Mouse (Mus musculus): Measurements from ENCODE around the gene Zfp367. TPM values are rescaled to one million over a fixed set of nuclear protein-coding genes. Genes with fewer than 3 reads are reported as not detected.

Zfp367 gene
- polyA plus RNA-seq, 1 experiment from 2014 or later: 28.8 TPM

GRCm38 (mm10) chr13:64180300-64180699 lies 27.3 kb upstream of the Zfp367 start:
- Histone ChIP-seq H3K36me3 (peaks cover 88% of the 10 kb centered on the region), H3K4me3 (no peak overlapping the region), H3K27me3 (replicated peaks) (no peaks in the 10 kb centered on the region), H3K27ac (ENCODE audit: poor library complexity, severe bottlenecking) (no peak overlapping the region), H3K9ac (no peak overlapping the region), H3K4me1 (replicated peaks) (peaks cover 13% of the 10 kb centered on the region), H3K4me2 (no peak overlapping the region), H3K9me3 (replicated peaks) (no peaks in the 10 kb centered on the region)
- 83% methylated on average over 4 of the region's 4 CpGs for WGBS
- no peak for ATAC-seq (ENCODE audit: insufficient number of reproducible peaks, low FRiP score)

- peaks cover 13% of the 10 kb centered on the region for H3K4me1 ChIP-seq (replicated peaks)
- ATAC-seq (ENCODE audit: insufficient number of reproducible peaks, low FRiP score): no peak
- H3K4me3 ChIP-seq: no peak overlapping the region
- WGBS: 66% methylated on average over 13 of the region's 13 CpGs
- H3K27ac ChIP-seq (ENCODE audit: poor library complexity, severe bottlenecking): no peak overlapping the region; the same call in 1 of the 2 replicates
- H3K9me3 ChIP-seq (replicated peaks): no peaks in the 10 kb centered on the region
- no peak overlapping the region; the same call in 1 of the 2 replicates for H3K9ac ChIP-seq
- no peaks in the 10 kb centered on the region for H3K27me3 ChIP-seq (replicated peaks)
- no peak overlapping the region for H3K4me2 ChIP-seq
- peaks cover 87% of the 10 kb centered on the region for H3K36me3 ChIP-seq
These were observed 26.0 kb upstream of the Zfp367 start for GRCm38 (mm10) chr13:64178746-64179652.

- H3K4me3 ChIP-seq: no peak overlapping the region
- no peak overlapping the region for H3K9ac ChIP-seq
- 56% methylated on average over 7 of the region's 7 CpGs for WGBS
- no peaks in the 10 kb centered on the region for H3K27me3 ChIP-seq (replicated peaks)
- no peak for ATAC-seq (ENCODE audit: insufficient number of reproducible peaks, low FRiP score)
- peaks cover 87% of the 10 kb centered on the region for H3K36me3 ChIP-seq
- peaks cover 2% of the 10 kb centered on the region for H3K9me3 ChIP-seq (replicated peaks)
- no peak overlapping the region for H3K27ac ChIP-seq (ENCODE audit: poor library complexity, severe bottlenecking)
- peaks cover 13% of the 10 kb centered on the region for H3K4me1 ChIP-seq (replicated peaks)
- H3K4me2 ChIP-seq: no peak overlapping the region
These were observed 25.0 kb upstream of the Zfp367 start for GRCm38 (mm10) chr13:64178000-64178399.

GRCm38 (mm10) chr13:64169746-64170145 lies 16.7 kb upstream of the Zfp367 start:
- peaks cover 86% of the 10 kb centered on the region for H3K36me3 ChIP-seq
- H3K4me2 ChIP-seq: no peak overlapping the region
- peaks cover 65% of the 10 kb centered on the region for H3K9me3 ChIP-seq (replicated peaks)
- H3K9ac ChIP-seq: no peak overlapping the region
- no peaks in the 10 kb centered on the region for H3K4me1 ChIP-seq (replicated peaks)
- no peak for ATAC-seq (ENCODE audit: insufficient number of reproducible peaks, low FRiP score)
- no peaks in the 10 kb centered on the region for H3K27me3 ChIP-seq (replicated peaks)
- H3K4me3 ChIP-seq: no peak overlapping the region
- H3K27ac ChIP-seq (ENCODE audit: poor library complexity, severe bottlenecking): no peak overlapping the region
- 96% methylated on average over 25 of the region's 25 CpGs for WGBS

- no peaks in the 10 kb centered on the region for H3K27me3 ChIP-seq (replicated peaks)
- peaks cover 22% of the 10 kb centered on the region for H3K36me3 ChIP-seq
- peak overlapping the region; percentile 94 for H3K9ac ChIP-seq
- H3K27ac ChIP-seq (ENCODE audit: poor library complexity, severe bottlenecking): no peak overlapping the region
- no peak for ATAC-seq (ENCODE audit: insufficient number of reproducible peaks, low FRiP score)
- H3K4me3 ChIP-seq: peak overlapping the region; percentile 93
- WGBS: 40% methylated on average over 13 of the region's 13 CpGs
- peak overlapping the region; percentile 94 for H3K4me2 ChIP-seq
- H3K4me1 ChIP-seq (replicated peaks): peaks cover 14% of the 10 kb centered on the region; the same call in 1 of the 2 replicates
- H3K9me3 ChIP-seq (replicated peaks): peaks cover 15% of the 10 kb centered on the region
These were observed 10.2 kb upstream of the Zfp367 start for GRCm38 (mm10) chr13:64163147-64163715.

GRCm38 (mm10) chr13:64162626-64163025 lies 9.6 kb upstream of the Zfp367 start:
- no peaks in the 10 kb centered on the region for H3K27me3 ChIP-seq (replicated peaks)
- H3K27ac ChIP-seq (ENCODE audit: poor library complexity, severe bottlenecking): no peak overlapping the region
- H3K9me3 ChIP-seq (replicated peaks): peaks cover 15% of the 10 kb centered on the region
- 3% methylated on average over 14 of the region's 14 CpGs for WGBS
- peaks cover 14% of the 10 kb centered on the region; the same call in 1 of the 2 replicates for H3K4me1 ChIP-seq (replicated peaks)
- H3K4me2 ChIP-seq: peak overlapping the region; percentile 94
- peak overlapping the region; percentile 93 for H3K4me3 ChIP-seq
- ATAC-seq (ENCODE audit: insufficient number of reproducible peaks, low FRiP score): no peak
- peak overlapping the region; percentile 94 for H3K9ac ChIP-seq
- H3K36me3 ChIP-seq: peaks cover 19% of the 10 kb centered on the region

- WGBS: under 1% methylated on average over 70 of the region's 71 CpGs
- H3K4me3 ChIP-seq: peak overlapping the region; percentile 93
- H3K4me1 ChIP-seq (replicated peaks): peaks cover 14% of the 10 kb centered on the region; the same call in 1 of the 2 replicates
- peak; percentile 68 for ATAC-seq (ENCODE audit: insufficient number of reproducible peaks, low FRiP score)
- H3K27ac ChIP-seq (ENCODE audit: poor library complexity, severe bottlenecking): peak overlapping the region; percentile 85
- H3K27me3 ChIP-seq (replicated peaks): no peaks in the 10 kb centered on the region
- H3K9ac ChIP-seq: peak overlapping the region; percentile 94
- H3K4me2 ChIP-seq: peak overlapping the region; percentile 94
- H3K36me3 ChIP-seq: peaks cover 13% of the 10 kb centered on the region
- H3K9me3 ChIP-seq (replicated peaks): peaks cover 11% of the 10 kb centered on the region
These were observed 9.1 kb upstream of the Zfp367 start for GRCm38 (mm10) chr13:64161916-64162611.

GRCm38 (mm10) chr13:64161548-64161915 lies 8.5 kb upstream of the Zfp367 start, which contains the start of gene Habp4:
Gene Habp4 (plus strand): TSS chr13:64161824.
- H3K27ac ChIP-seq (ENCODE audit: poor library complexity, severe bottlenecking): peak within 1 kb of the TSS; percentile 85

GRCm38 (mm10) chr13:64156966-64157365 lies 4.0 kb upstream of the Zfp367 start:
- H3K4me3 ChIP-seq: no peak overlapping the region
- no peak overlapping the region for H3K4me2 ChIP-seq
- H3K27ac ChIP-seq (ENCODE audit: poor library complexity, severe bottlenecking): no peak overlapping the region
- H3K9me3 ChIP-seq (replicated peaks): no peaks in the 10 kb centered on the region
- no peaks in the 10 kb centered on the region for H3K27me3 ChIP-seq (replicated peaks)
- no peaks in the 10 kb centered on the region for H3K36me3 ChIP-seq
- peaks cover 20% of the 10 kb centered on the region for H3K4me1 ChIP-seq (replicated peaks)
- no peak overlapping the region for H3K9ac ChIP-seq
- ATAC-seq (ENCODE audit: insufficient number of reproducible peaks, low FRiP score): no peak

More at GRCm38 (mm10) chr13:64161548-64161915, 8.5 kb upstream of the Zfp367 start, which contains the start of gene Habp4:
- Histone ChIP-seq H3K36me3 (peaks cover 8% of the 10 kb centered on the region), H3K4me1 (replicated peaks) (peaks cover 17% of the 10 kb centered on the region; the same call in 1 of the 2 replicates), H3K9me3 (replicated peaks) (peaks cover 5% of the 10 kb centered on the region), H3K4me3 (peak within 1 kb of the TSS; percentile 93), H3K27me3 (replicated peaks) (no peaks in the 10 kb centered on the region), H3K9ac (peak within 1 kb of the TSS; percentile 94), H3K4me2 (peak within 1 kb of the TSS; percentile 94)
- WGBS: 0% methylated on average over 30 of the region's 31 CpGs
- peak; percentile 100 for ATAC-seq (ENCODE audit: insufficient number of reproducible peaks, low FRiP score)

- 16% methylated on average over 1 of the region's 1 CpGs for WGBS
- H3K27ac ChIP-seq (ENCODE audit: poor library complexity, severe bottlenecking): peak overlapping the region; percentile 90
- H3K9me3 ChIP-seq (replicated peaks): no peaks in the 10 kb centered on the region
- H3K4me3 ChIP-seq: 0 out of 2 replicates have a peak overlapping the region, but pooled peaks have one; percentile 6
- no peak overlapping the region for H3K9ac ChIP-seq
- H3K4me1 ChIP-seq (replicated peaks): peaks cover 28% of the 10 kb centered on the region
- H3K4me2 ChIP-seq: peak overlapping the region; percentile 42
- no peaks in the 10 kb centered on the region for H3K27me3 ChIP-seq (replicated peaks)
- H3K36me3 ChIP-seq: no peaks in the 10 kb centered on the region
- no peak for ATAC-seq (ENCODE audit: insufficient number of reproducible peaks, low FRiP score)
These were observed 2.2 kb upstream of the Zfp367 start for GRCm38 (mm10) chr13:64155171-64155571.
